Mouse (Mus musculus) midbrain, embryonic 15.5 days (tissue): ENCODE measurements at regions not wholly inside any gene's neighbourhood (a gene's known extent, or its start where the extent isn't known, plus 50 kb on each side); places are given as distances from the start of the nearest gene placed in this dataset.

Experiments used
- ATAC-seq: fragments of 200-750 bp; cut with Nextera tagmentation; replicated peaks from 2 replicates; pipeline ENCODE4 v1.8.0; 2017; ENCODE audit warnings: moderate TSS enrichment
- H3K27ac ChIP-seq: fragments of 300-500 bp; sonication (generic); 2 replicates; pipeline ENCODE4 v1.5.1; 2015; ENCODE audit warnings: mild to moderate bottlenecking, inconsistent platforms
- H3K27me3 ChIP-seq: fragments of 300-500 bp; sonication (generic); replicated peaks from 2 replicates; pipeline ENCODE4 v1.6.1; 2015; ENCODE audit warnings: inconsistent platforms
- H3K36me3 ChIP-seq: fragments of 300-500 bp; sonication (generic); replicated peaks from 2 replicates; pipeline ENCODE4 v1.6.1; 2015; ENCODE audit warnings: inconsistent platforms
- H3K4me1 ChIP-seq: fragments of 300-500 bp; sonication (generic); 2 replicates; pipeline ENCODE4 v1.6.1; 2015; ENCODE audit warnings: inconsistent platforms
- H3K4me2 ChIP-seq: fragments of 300-500 bp; sonication (generic); 2 replicates; pipeline ENCODE4 v1.6.1; 2015; ENCODE audit warnings: inconsistent platforms, mild to moderate bottlenecking, moderate library complexity
- H3K4me3 ChIP-seq: fragments of 300-500 bp; sonication (generic); 2 replicates; pipeline ENCODE4 v1.5.1; 2015; ENCODE audit warnings: mild to moderate bottlenecking, inconsistent platforms
- H3K9ac ChIP-seq: fragments of 300-500 bp; sonication (generic); 2 replicates; pipeline ENCODE4 v1.6.1; 2015; ENCODE audit warnings: mild to moderate bottlenecking, inconsistent platforms
- H3K9me3 ChIP-seq: fragments of 300-500 bp; sonication (generic); 2 replicates; pipeline ENCODE4 v1.6.1; 2016; ENCODE audit warnings: inconsistent platforms
- WGBS: fragments of 180-500 bp; shearing (Covaris S2); methylation state at CpG from one replicate; pipeline ENCODE4 v1.1.7; 2015; ENCODE audit warnings: mixed read lengths; 5-methylcytosine and 5-hydroxymethylcytosine counted together

DNA sequence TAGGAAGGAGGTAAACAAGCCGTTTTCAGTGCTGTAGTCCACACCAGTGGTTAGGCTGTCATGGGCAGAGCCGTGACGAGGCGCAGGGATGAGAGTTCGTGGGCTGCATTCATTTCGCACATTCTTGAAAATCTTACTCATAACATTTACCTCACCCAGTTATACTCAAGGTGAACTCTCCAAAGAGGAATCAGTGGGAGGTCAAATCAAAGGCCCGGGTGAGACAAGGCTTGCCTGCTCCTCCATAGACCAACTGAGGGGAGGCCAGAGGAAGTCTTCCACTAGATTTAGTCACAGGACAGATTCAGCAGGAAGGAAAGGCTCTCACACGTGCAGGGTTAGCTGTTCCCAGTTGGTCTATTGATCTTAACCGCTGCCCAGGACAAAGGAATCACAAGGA lies 262.6 kb upstream of the Cxcr4 start:
- H3K27ac ChIP-seq, result no peak overlapping the region
- peaks cover under 1% of the 10 kb centered on the region; the same call in 1 of the 2 replicates for H3K4me1 ChIP-seq
- H3K4me2 ChIP-seq, result no peak overlapping the region
- no peaks in the 10 kb centered on the region for H3K36me3 ChIP-seq
- WGBS, result 42% methylated on average over 9 of the region's 9 CpGs
- no peak overlapping the region for H3K4me3 ChIP-seq
- H3K9ac ChIP-seq, result no peak overlapping the region
- no peak for ATAC-seq
- no peaks in the 10 kb centered on the region for H3K9me3 ChIP-seq
- H3K27me3 ChIP-seq, result no peaks in the 10 kb centered on the region

- 91% methylated on average over 10 of the region's 10 CpGs for WGBS
- Histone ChIP-seq H3K4me1 (no peaks in the 10 kb centered on the region), H3K4me3 (no peak overlapping the region), H3K9me3 (no peaks in the 10 kb centered on the region), H3K27ac (no peak overlapping the region), H3K27me3 (no peaks in the 10 kb centered on the region), H3K36me3 (no peaks in the 10 kb centered on the region), H3K4me2 (no peak overlapping the region), H3K9ac (no peak overlapping the region)
- ATAC-seq, result no peak
These were observed 261.2 kb upstream of the Cxcr4 start for GRCm38 (mm10) chr1:128853286-128853685.

DNA sequence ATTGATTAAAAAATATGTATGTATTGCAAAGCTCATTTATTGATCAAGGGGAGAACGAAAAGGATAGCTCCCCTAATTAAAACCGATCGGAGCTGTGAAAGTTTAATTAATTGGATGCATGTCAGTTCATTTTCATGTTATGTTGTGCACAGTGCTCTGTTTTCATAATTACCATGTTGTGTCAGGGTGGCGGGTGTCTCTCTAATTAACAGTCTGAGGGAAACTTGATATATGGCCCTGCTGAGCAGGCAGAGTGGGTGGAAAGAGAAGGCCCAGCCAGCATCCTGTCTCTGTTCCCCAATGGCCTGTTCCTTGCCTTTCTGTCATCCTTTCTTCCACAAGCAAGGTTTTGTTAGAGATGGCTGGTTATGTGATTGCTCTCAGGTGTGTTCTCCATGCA lies 245.3 kb upstream of the Cxcr4 start:
- H3K4me3 ChIP-seq, result no peak overlapping the region
- no peak overlapping the region for H3K9ac ChIP-seq
- H3K27ac ChIP-seq, result no peak overlapping the region
- H3K4me2 ChIP-seq, result no peak overlapping the region
- H3K4me1 ChIP-seq, result peaks cover 4% of the 10 kb centered on the region; the same call in 1 of the 2 replicates
- no peaks in the 10 kb centered on the region for H3K9me3 ChIP-seq
- no peaks in the 10 kb centered on the region for H3K27me3 ChIP-seq
- 76% methylated on average over 4 of the region's 4 CpGs for WGBS
- no peaks in the 10 kb centered on the region for H3K36me3 ChIP-seq
- no peak for ATAC-seq

- H3K27ac ChIP-seq, result no peak overlapping the region
- no peak for ATAC-seq
- H3K4me2 ChIP-seq, result no peak overlapping the region
- H3K36me3 ChIP-seq, result no peaks in the 10 kb centered on the region
- peaks cover 4% of the 10 kb centered on the region; the same call in 1 of the 2 replicates for H3K4me1 ChIP-seq
- H3K27me3 ChIP-seq, result no peaks in the 10 kb centered on the region
- WGBS, result 92% methylated on average over 8 of the region's 8 CpGs
- H3K9me3 ChIP-seq, result no peaks in the 10 kb centered on the region
- no peak overlapping the region for H3K4me3 ChIP-seq
- no peak overlapping the region for H3K9ac ChIP-seq
These were observed 243.4 kb upstream of the Cxcr4 start for GRCm38 (mm10) chr1:128835510-128835909.

DNA sequence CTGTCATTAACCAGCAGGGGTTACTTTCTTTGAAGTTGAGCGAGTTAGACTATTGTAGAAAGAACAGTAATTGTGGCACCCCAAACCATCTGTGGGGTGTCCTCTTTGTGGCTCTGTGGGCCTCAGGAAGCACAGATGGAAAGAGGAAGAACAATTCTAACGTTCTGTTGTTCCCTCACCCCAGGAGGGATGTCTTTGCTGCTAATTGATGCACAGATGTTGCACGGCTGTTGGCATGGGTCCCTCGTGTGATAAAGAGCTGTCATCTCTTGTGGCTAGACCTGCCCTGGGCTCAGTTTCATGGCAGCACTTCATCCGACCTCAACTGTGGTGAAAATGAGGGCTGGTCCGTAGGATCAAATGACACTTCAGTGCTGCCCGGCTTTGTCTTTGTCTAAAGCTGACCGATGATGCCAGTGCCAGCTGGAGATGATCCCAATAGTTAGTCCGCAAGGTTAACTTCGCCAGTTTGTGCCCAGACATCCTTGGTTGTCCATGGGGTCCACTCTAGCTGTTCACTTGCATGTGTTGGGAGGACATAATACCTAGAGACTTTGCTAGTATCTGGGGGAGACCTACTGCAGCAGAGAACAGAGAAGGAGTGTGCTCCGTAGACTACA lies 241.1 kb upstream of the Cxcr4 start:
- no peak overlapping the region for H3K4me2 ChIP-seq
- ATAC-seq, result no peak
- H3K27ac ChIP-seq, result no peak overlapping the region
- no peak overlapping the region for H3K4me3 ChIP-seq
- H3K36me3 ChIP-seq, result no peaks in the 10 kb centered on the region
- no peaks in the 10 kb centered on the region for H3K9me3 ChIP-seq
- no peak overlapping the region for H3K9ac ChIP-seq
- 46% methylated on average over 11 of the region's 11 CpGs for WGBS
- H3K4me1 ChIP-seq, result peaks cover 4% of the 10 kb centered on the region; the same call in 1 of the 2 replicates
- H3K27me3 ChIP-seq, result no peaks in the 10 kb centered on the region

DNA sequence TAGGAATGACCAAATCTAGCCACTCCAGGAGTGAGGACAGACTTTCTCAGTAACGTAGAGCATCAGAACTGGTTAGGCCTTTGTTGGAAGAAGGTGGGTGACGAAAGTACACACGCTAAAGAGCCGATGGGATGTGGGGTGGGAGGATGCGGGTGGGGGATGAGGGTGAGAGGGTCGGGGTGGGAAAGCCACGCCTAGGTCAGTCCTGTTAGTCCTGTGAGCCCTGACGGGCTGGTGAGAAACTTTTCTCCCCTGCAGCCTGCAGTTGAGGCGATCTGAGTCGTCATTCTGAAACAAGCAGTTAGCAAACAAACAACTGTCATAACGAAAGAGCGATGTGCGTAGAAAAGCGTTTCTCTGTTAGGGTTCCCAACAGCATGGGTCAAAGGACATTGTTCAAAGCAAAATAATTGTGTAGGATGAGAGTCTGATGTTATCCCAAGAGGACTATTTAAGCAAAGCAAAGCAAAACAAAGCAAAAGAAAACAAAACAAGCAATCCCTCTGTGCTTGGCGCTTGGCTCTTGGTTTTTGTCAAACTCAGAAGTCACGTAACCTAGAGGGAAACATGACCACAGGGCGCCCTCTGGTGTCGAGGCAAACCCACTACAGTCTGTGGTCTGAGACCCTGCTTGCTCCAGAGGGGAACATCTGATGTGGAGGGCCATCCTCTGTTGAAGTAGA lies 240.2 kb upstream of the Cxcr4 start:
- no peak overlapping the region for H3K9ac ChIP-seq
- H3K4me3 ChIP-seq, result no peak overlapping the region
- no peaks in the 10 kb centered on the region for H3K36me3 ChIP-seq
- H3K4me2 ChIP-seq, result no peak overlapping the region
- peak; percentile 53 for ATAC-seq
- H3K4me1 ChIP-seq, result peaks cover 4% of the 10 kb centered on the region; the same call in 1 of the 2 replicates
- no peaks in the 10 kb centered on the region for H3K27me3 ChIP-seq
- WGBS, result 39% methylated on average over 18 of the region's 18 CpGs
- no peak overlapping the region for H3K27ac ChIP-seq
- H3K9me3 ChIP-seq, result no peaks in the 10 kb centered on the region

DNA sequence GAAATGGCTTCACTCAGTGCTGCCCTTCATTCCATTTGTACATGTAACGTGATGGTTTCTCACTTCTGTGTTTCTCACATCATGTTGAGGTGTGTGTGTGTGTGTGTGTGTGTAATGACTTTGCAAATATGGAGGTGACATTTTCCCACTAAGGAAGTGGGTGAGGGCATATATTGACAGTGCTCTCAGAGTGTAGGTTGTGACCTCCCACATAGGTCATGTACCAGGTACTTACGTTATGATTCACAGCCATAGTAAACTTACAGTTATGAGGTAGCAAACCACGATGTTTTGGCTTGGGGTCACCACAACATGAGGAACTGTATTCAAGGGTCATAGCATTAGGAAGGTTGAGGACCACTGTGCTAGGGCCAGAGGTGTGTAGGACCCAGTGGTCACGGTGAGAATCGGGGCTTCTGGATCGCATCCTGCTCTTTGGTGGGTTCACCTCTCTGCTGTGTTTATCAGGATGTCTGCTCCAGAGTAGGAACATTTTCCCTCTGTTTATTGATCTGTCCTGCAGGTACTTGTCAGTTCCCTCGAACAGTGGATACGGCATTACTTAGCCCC lies 238.7 kb upstream of the Cxcr4 start:
- ATAC-seq, result no peak
- Histone ChIP-seq H3K4me1 (peaks cover 4% of the 10 kb centered on the region; the same call in 1 of the 2 replicates), H3K4me3 (no peak overlapping the region), H3K9me3 (no peaks in the 10 kb centered on the region), H3K9ac (no peak overlapping the region), H3K4me2 (no peak overlapping the region), H3K27ac (no peak overlapping the region), H3K27me3 (no peaks in the 10 kb centered on the region), H3K36me3 (no peaks in the 10 kb centered on the region)
- WGBS, result 93% methylated on average over 8 of the region's 8 CpGs

DNA sequence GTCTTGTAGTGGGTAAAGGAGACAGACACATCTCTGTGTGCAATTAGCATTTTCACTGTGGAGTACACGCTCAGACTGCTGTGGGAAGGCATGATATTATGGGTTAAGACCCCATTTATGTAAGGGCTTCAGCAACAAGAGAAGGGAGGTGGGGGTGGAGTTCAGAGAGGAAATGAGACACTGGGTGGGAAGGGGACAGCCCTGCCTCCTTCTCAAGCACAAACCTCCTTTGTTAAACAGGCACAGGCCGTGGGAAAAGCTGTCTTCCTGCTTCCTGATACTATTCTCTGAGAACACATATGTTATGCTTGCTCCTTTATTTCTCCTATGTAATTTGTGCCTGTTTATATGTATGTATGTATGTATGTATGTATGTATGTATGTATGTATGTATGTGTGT lies 237.4 kb upstream of the Cxcr4 start:
- H3K4me3 ChIP-seq, result no peak overlapping the region
- no peaks in the 10 kb centered on the region for H3K36me3 ChIP-seq
- H3K27me3 ChIP-seq, result no peaks in the 10 kb centered on the region
- no peak overlapping the region for H3K9ac ChIP-seq
- ATAC-seq, result no peak
- H3K9me3 ChIP-seq, result no peaks in the 10 kb centered on the region
- no peak overlapping the region for H3K27ac ChIP-seq
- no peak overlapping the region for H3K4me2 ChIP-seq
- WGBS, result 32% methylated on average over 2 of the region's 2 CpGs
- peaks cover 4% of the 10 kb centered on the region; the same call in 1 of the 2 replicates for H3K4me1 ChIP-seq

DNA sequence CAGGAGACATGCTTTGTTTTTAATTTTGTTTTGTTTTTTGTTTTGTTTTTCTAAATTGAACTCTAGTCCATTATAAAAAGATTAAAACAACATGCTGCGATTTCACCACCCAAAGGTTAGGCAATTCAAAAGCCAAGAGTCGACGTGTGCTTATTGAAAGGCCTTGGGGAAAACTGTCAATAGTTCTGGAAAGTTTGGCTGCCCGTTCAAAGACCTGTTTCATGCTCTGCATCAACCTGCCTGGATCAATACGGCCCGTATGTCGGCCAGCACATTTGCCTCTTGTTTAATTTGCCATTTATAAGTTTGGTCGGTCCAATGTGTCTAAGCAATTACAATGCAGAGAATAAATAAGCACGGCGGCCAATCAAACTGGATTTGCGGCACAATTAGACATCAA lies 234.3 kb upstream of the Cxcr4 start:
- no peaks in the 10 kb centered on the region for H3K36me3 ChIP-seq
- WGBS, result 66% methylated on average over 11 of the region's 11 CpGs

DNA sequence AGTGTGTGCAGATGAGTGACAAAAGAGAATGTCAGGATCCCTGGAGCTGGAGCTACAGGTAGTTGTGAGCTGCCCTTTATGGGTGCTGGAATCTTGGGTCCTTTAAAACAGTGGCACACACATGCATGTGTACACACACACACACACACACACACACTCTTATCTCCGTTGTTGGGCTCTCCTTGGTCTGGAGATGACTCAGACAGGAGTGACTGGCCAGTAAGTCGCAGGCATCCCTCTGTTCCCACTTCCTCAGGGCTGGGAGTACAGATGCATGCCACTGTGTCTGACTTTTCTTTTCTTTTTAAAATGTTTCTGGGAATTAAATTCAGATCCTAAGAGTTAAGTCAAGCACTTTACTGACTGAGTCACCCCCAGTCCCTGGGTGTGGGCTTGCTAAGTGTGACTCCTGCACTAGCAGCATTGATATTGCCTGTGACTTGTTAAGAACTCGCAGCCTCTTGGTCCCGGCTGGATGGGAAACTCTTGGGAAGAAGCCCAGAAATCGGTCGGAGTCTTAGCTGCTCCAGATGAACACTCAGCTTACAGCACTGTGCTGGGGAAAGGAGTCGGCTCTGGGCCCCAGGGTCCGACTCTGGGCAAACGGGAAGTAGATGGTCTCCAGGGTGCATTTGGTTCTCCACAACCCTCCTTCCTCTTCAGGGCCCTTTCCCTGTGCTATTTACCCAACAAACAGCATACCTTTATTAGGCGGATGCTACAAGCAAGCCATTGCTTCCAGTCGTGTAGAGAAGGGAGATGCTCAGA lies 233.0 kb upstream of the Cxcr4 start:
- no peak overlapping the region for H3K27ac ChIP-seq
- no peak overlapping the region for H3K4me2 ChIP-seq
- H3K27me3 ChIP-seq, result no peaks in the 10 kb centered on the region
- no peaks in the 10 kb centered on the region for H3K9me3 ChIP-seq
- no peaks in the 10 kb centered on the region for H3K36me3 ChIP-seq
- ATAC-seq, result no peak
- WGBS, result 68% methylated on average over 11 of the region's 11 CpGs
- H3K9ac ChIP-seq, result no peak overlapping the region
- peaks cover 5% of the 10 kb centered on the region; the same call in 1 of the 2 replicates for H3K4me1 ChIP-seq
- H3K4me3 ChIP-seq, result no peak overlapping the region

More for the DNA sequence above, 234.3 kb upstream of the Cxcr4 start:
- H3K4me1 ChIP-seq, result peaks cover 5% of the 10 kb centered on the region; the same call in 1 of the 2 replicates
- H3K27ac ChIP-seq, result no peak overlapping the region
- H3K4me2 ChIP-seq, result no peak overlapping the region
- H3K9me3 ChIP-seq, result no peaks in the 10 kb centered on the region
- H3K27me3 ChIP-seq, result no peaks in the 10 kb centered on the region
- no peak overlapping the region for H3K9ac ChIP-seq
- H3K4me3 ChIP-seq, result no peak overlapping the region
- ATAC-seq, result no peak

GRCm38 (mm10) chr1:128824235-128824634 lies 232.1 kb upstream of the Cxcr4 start:
- Histone ChIP-seq H3K9me3 (no peaks in the 10 kb centered on the region), H3K4me2 (no peak overlapping the region), H3K27ac (no peak overlapping the region), H3K36me3 (no peaks in the 10 kb centered on the region), H3K4me3 (no peak overlapping the region), H3K9ac (no peak overlapping the region), H3K27me3 (no peaks in the 10 kb centered on the region), H3K4me1 (peaks cover 5% of the 10 kb centered on the region; the same call in 1 of the 2 replicates)
- WGBS, result 8% methylated on average over 8 of the region's 8 CpGs
- ATAC-seq, result 0 out of 2 replicates have a peak, but pooled peaks have one; percentile 55

DNA sequence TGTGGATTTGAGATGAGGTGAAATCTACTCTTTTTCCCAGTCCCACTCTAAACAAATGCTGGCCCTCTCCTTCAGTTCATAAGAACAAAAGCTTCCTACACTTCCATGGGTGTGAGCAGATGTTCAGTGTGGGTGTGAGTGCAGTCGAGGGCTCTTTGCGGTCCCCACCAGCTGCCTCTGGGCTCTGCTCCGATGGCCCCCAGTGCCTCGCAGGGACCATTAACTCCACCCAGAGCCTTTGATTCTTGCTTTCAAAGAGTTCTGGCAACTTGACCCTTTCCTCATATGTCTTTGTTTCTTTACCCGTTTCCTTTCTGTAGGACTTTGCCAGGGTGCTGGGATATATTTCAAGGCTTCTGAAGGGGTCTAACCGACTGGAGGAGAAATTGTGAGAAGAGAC lies 229.9 kb upstream of the Cxcr4 start:
- ATAC-seq, result no peak
- Histone ChIP-seq H3K27me3 (no peaks in the 10 kb centered on the region), H3K4me1 (peaks cover 5% of the 10 kb centered on the region; the same call in 1 of the 2 replicates), H3K36me3 (no peaks in the 10 kb centered on the region), H3K27ac (no peak overlapping the region), H3K9me3 (no peaks in the 10 kb centered on the region), H3K4me2 (no peak overlapping the region), H3K4me3 (no peak overlapping the region), H3K9ac (no peak overlapping the region)
- 50% methylated on average over 6 of the region's 6 CpGs for WGBS
